Mouse (Mus musculus) heart, embryonic 11.5 days (tissue): ENCODE measurements around the gene Wbp2. TPM values are rescaled to one million over a fixed set of nuclear protein-coding genes. Genes with fewer than 3 reads are reported as not detected.

Source experiments
- ATAC-seq: fragments of 200-750 bp; cut with Nextera tagmentation; replicated peaks from 2 replicates; pipeline ENCODE4 v1.8.0; 2017; ENCODE audit warnings: moderate library complexity; ENCODE audit not compliant: insufficient number of reproducible peaks, low FRiP score, low TSS enrichment
- H3K27ac ChIP-seq: fragments of 300-500 bp; sonication (generic); 2 replicates; pipeline ENCODE4 v1.5.1; 2014; ENCODE audit warnings: mild to moderate bottlenecking, low read depth, low read length
- H3K27me3 ChIP-seq: fragments of 300-500 bp; sonication (generic); 2 replicates; pipeline ENCODE4 v1.6.1; 2014; ENCODE audit warnings: mild to moderate bottlenecking, low read length, mixed read lengths; ENCODE audit not compliant: control insufficient read depth, insufficient read depth
- H3K36me3 ChIP-seq: fragments of 300-500 bp; sonication (generic); 2 replicates; pipeline ENCODE4 v1.6.1; 2014; ENCODE audit warnings: mild to moderate bottlenecking, low read length, moderate library complexity, mixed read lengths; ENCODE audit not compliant: control insufficient read depth, insufficient read depth
- H3K4me1 ChIP-seq: fragments of 300-500 bp; sonication (generic); 2 replicates; pipeline ENCODE4 v1.6.1; 2014; ENCODE audit warnings: low read length; ENCODE audit not compliant: control insufficient read depth, insufficient read depth
- H3K4me2 ChIP-seq: fragments of 300-500 bp; sonication (generic); 2 replicates; pipeline ENCODE4 v1.6.1; 2014; ENCODE audit warnings: mild to moderate bottlenecking, moderate library complexity
- H3K4me3 ChIP-seq: fragments of 300-500 bp; sonication (generic); 2 replicates; pipeline ENCODE4 v1.5.1; 2014; ENCODE audit warnings: low read depth, low read length
- H3K9ac ChIP-seq: fragments of 300-500 bp; sonication (generic); 2 replicates; pipeline ENCODE4 v1.6.1; 2014; ENCODE audit warnings: mild to moderate bottlenecking, low read depth, low read length, moderate library complexity
- H3K9me3 ChIP-seq: fragments of 300-500 bp; sonication (generic); replicated peaks from 2 replicates; pipeline ENCODE4 v1.6.1; 2016; ENCODE audit warnings: low read length; ENCODE audit not compliant: control insufficient read depth
- WGBS: fragments of 180-500 bp; shearing (Covaris S2); extraction: QIAGEN DNeasy Blood & Tissue Kit; methylation state at CpG from one replicate; pipeline ENCODE4 v1.1.7; 2014; ENCODE audit not compliant: insufficient replicate concordance; 5-methylcytosine and 5-hydroxymethylcytosine counted together
- polyA plus RNA-seq: library from polyadenylated mRNA; unstranded; fragments of >200 nt; fragmentation: Nextera tagmentation; extraction: Ambion mirVana; gene quantifications from 2 replicates; pipeline ENCODE4 v1.2.1, GENCODE M21; 2014

Gene Wbp2
- polyA plus RNA-seq, 1 experiment from 2014 or later: 129 TPM

- Histone ChIP-seq H3K4me3 (no peak overlapping the region), H3K4me2 (no peak overlapping the region), H3K27ac (no peak overlapping the region), H3K36me3 (peaks cover 15% of the 10 kb centered on the region), H3K9ac (no peak overlapping the region), H3K27me3 (no peaks in the 10 kb centered on the region), H3K4me1 (no peaks in the 10 kb centered on the region), H3K9me3 (no peaks in the 10 kb centered on the region)
- ATAC-seq: no peak
- WGBS: 80% methylated on average over 12 of the region's 12 CpGs
Observed at GRCm38 (mm10) chr11:116065345-116065744, 21.4 kb downstream of the Wbp2 start.

DNA sequence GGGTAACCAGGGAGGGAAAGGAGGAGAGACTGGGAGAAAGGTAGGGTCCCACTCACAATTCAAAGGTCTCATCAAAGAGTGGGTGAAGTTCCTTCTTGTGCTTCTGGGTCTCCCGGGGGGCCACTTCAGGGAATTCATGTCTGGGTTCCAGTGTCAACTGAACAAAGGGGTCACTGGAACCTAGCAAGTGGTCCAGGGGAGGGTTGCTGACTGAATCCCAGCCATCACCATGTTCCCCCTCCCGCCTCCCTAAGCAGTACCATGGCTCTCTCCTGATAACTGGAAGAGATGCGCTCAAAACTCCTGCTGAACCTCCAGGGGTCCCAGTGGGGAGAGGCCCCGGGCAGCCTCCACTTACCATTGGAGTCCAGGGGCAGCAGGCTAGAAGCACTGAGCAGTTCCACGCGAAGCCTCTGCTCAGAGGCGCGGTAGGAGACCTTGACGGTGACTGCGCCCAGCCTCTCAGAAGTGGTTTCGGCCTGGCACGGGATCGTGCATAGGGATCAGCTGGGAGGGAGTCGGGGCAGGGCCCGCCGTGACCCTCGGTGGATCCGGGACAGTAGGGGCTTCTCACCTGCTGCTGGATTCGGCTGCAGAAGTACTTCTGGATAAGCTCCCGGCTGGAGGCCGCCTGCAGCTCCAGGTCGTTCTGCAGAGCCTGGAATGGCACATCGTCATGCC lies 22.5 kb downstream of the Wbp2 start:
- H3K4me3 ChIP-seq: no peak overlapping the region
- 56% methylated on average over 23 of the region's 23 CpGs for WGBS
- H3K36me3 ChIP-seq: peaks cover 18% of the 10 kb centered on the region
- no peak overlapping the region for H3K27ac ChIP-seq
- H3K4me1 ChIP-seq: no peaks in the 10 kb centered on the region
- no peaks in the 10 kb centered on the region for H3K27me3 ChIP-seq
- no peak overlapping the region for H3K4me2 ChIP-seq
- no peak overlapping the region for H3K9ac ChIP-seq
- H3K9me3 ChIP-seq: no peaks in the 10 kb centered on the region
- ATAC-seq: no peak

DNA sequence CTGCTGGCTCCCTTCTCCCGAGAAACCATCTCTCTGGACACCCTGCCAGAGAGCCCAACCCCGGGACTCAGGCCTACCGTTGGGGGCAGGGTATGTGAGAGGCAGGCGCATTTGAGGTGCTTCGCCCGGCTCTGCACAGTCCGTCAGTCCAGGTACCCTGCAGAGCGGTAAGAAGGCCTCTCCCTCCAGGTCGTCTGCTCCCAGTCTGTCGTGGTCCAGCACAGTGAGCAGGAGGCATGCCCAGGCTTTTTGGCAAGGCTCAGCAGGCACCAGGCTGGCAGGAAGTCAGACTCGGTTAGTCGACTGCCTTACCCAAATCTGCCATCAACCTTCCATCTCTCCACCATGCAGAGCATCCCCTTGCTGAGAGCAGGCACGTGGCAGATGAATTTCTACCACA lies 23.2 kb downstream of the Wbp2 start:
- 69% methylated on average over 13 of the region's 13 CpGs for WGBS
- H3K27me3 ChIP-seq: no peaks in the 10 kb centered on the region
- no peak overlapping the region for H3K27ac ChIP-seq
- H3K9ac ChIP-seq: no peak overlapping the region
- no peak overlapping the region for H3K4me2 ChIP-seq
- no peaks in the 10 kb centered on the region for H3K4me1 ChIP-seq
- H3K4me3 ChIP-seq: no peak overlapping the region
- no peaks in the 10 kb centered on the region for H3K9me3 ChIP-seq
- no peak for ATAC-seq
- H3K36me3 ChIP-seq: peaks cover 24% of the 10 kb centered on the region

- WGBS: 70% methylated on average over 8 of the region's 8 CpGs
- Histone ChIP-seq H3K27me3 (no peaks in the 10 kb centered on the region), H3K4me3 (no peak overlapping the region), H3K9ac (no peak overlapping the region), H3K4me1 (peaks cover 6% of the 10 kb centered on the region), H3K4me2 (no peak overlapping the region), H3K27ac (no peak overlapping the region), H3K36me3 (peaks cover 31% of the 10 kb centered on the region), H3K9me3 (no peaks in the 10 kb centered on the region)
- ATAC-seq: no peak
Observed at GRCm38 (mm10) chr11:116062521-116062920, 24.3 kb downstream of the Wbp2 start.

DNA sequence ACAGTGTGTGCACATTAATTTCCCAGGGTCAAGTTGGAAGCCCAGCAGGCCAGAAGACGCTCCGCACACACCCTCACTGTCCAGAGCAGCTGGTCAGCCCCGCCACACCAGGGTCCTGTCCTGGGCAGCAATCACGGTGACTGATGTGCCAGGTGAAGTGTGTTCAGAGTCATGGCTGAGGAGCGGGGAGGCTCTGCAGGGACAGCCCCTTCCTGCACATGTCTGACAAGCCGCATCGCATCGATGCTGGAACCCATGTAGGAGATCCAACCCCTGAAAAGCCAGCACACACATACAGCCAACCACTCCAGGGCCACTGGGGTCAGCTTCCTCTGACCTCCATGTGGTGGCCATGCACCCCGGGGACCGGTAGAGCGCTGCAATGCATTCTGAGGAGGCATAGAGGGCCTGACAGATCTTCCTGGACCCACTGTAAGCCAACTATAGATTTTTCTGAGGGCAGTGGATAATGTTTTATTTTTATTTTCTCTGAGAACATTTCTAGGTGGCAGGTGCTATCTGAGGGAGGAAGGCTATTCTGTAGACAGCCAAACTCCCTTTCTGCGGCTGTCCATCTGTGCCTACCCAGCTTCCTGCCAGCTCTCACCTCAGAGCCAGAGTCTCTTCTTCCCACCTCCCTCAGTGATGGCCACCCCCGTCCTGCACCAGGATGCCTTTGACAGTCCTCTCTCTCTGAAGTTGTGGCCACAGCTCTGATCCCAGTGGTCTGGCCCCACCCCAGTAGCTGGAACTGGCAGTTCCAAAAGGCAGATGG lies 25.0 kb downstream of the Wbp2 start:
- no peaks in the 10 kb centered on the region for H3K27me3 ChIP-seq
- WGBS: 81% methylated on average over 13 of the region's 13 CpGs
- H3K9ac ChIP-seq: no peak overlapping the region
- no peak overlapping the region for H3K4me2 ChIP-seq
- H3K27ac ChIP-seq: no peak overlapping the region
- H3K4me3 ChIP-seq: no peak overlapping the region
- peaks cover 13% of the 10 kb centered on the region for H3K4me1 ChIP-seq
- no peak for ATAC-seq
- no peaks in the 10 kb centered on the region for H3K9me3 ChIP-seq
- peaks cover 32% of the 10 kb centered on the region for H3K36me3 ChIP-seq

DNA sequence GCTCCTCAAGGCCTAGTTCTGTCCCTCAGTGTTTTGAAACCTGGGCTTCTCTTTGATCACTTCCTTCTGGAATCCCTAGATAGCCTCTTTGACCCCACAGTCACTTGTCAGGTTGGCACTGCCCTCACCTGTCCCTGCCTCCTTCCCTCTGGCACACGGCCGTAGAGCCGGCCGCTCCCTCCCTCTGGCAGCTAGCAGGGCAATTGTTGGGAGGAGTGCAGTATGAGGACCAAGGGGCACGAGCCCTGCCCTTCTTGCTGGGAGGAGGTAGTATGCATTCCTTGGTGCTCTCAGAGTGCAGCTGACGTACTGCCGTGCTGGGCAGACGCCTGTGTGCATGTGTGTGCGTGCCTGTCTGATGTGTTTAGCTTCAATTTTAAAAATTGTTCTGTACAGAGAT lies 26.2 kb downstream of the Wbp2 start:
- Histone ChIP-seq H3K9me3 (no peaks in the 10 kb centered on the region), H3K4me2 (no peak overlapping the region), H3K27me3 (no peaks in the 10 kb centered on the region), H3K4me1 (peaks cover 19% of the 10 kb centered on the region), H3K9ac (no peak overlapping the region), H3K4me3 (no peak overlapping the region), H3K27ac (no peak overlapping the region), H3K36me3 (peaks cover 42% of the 10 kb centered on the region)
- WGBS: 89% methylated on average over 9 of the region's 9 CpGs
- no peak for ATAC-seq

- H3K27ac ChIP-seq: no peak overlapping the region
- H3K36me3 ChIP-seq: peaks cover 51% of the 10 kb centered on the region
- H3K4me2 ChIP-seq: no peak overlapping the region
- H3K4me1 ChIP-seq: peaks cover 19% of the 10 kb centered on the region
- no peaks in the 10 kb centered on the region for H3K27me3 ChIP-seq
- 95% methylated on average over 11 of the region's 11 CpGs for WGBS
- no peak overlapping the region for H3K4me3 ChIP-seq
- H3K9ac ChIP-seq: no peak overlapping the region
- H3K9me3 ChIP-seq: no peaks in the 10 kb centered on the region
- ATAC-seq: no peak
Observed at GRCm38 (mm10) chr11:116059691-116060025, 27.1 kb downstream of the Wbp2 start.

GRCm38 (mm10) chr11:116058868-116059690 lies 27.7 kb downstream of the Wbp2 start:
- H3K4me2 ChIP-seq: no peak overlapping the region
- no peak overlapping the region for H3K9ac ChIP-seq
- H3K27me3 ChIP-seq: no peaks in the 10 kb centered on the region
- no peak for ATAC-seq
- 89% methylated on average over 17 of the region's 17 CpGs for WGBS
- H3K4me1 ChIP-seq: peaks cover 19% of the 10 kb centered on the region
- H3K9me3 ChIP-seq: no peaks in the 10 kb centered on the region
- H3K27ac ChIP-seq: no peak overlapping the region
- H3K4me3 ChIP-seq: no peak overlapping the region
- H3K36me3 ChIP-seq: peaks cover 57% of the 10 kb centered on the region
